Mouse (Mus musculus): ENCODE measurements around the gene Gkn3. TPM values are rescaled to one million over a fixed set of nuclear protein-coding genes. Genes with fewer than 3 reads are reported as not detected.

The Gkn3 gene
- polyA plus RNA-seq, 1 experiment from 2014 or later, result not detected

- no peaks in the 10 kb centered on the region for H3K36me3 ChIP-seq (ENCODE audit: control insufficient read depth, insufficient read depth, low read length)
- ATAC-seq (ENCODE audit: low FRiP score, low TSS enrichment) (no peak), DNase-seq (peak; percentile 73)
- 6% methylated on average over 11 of the region's 11 CpGs for WGBS
- peak overlapping the region; percentile 62 for H3K9ac ChIP-seq (replicated peaks; ENCODE audit: low read length)
- H3K4me2 ChIP-seq (ENCODE audit: low read length), result peak overlapping the region; percentile 86
- 0 out of 2 replicates have a peak, but pooled peaks cover 7% of the 10 kb centered on the region for H3K27me3 ChIP-seq (ENCODE audit: control insufficient read depth, insufficient read depth, low read length)
- peak overlapping the region; percentile 62 for H3K4me3 ChIP-seq (replicated peaks; ENCODE audit: low read depth, low read length)
- peaks cover 16% of the 10 kb centered on the region for H3K4me1 ChIP-seq (ENCODE audit: control insufficient read depth, insufficient read depth, low read length)
- no peaks in the 10 kb centered on the region for H3K9me3 ChIP-seq (ENCODE audit: control insufficient read depth, low read length)
- H3K27ac ChIP-seq (replicated peaks; ENCODE audit: low read depth, low read length), result 0 out of 2 replicates have a peak overlapping the region, but pooled peaks have one; percentile 1
Measured at GRCm38 (mm10) chr6:87334361-87335090, 54.2 kb downstream of the Gkn3 start.

Other genes with a start within 250 kb of the Gkn3 start
- gene Antxr1, start 53.1 kb downstream of the Gkn3 start, polyA plus RNA-seq (2014; fragmentation: Nextera tagmentation; extraction: Ambion mirVana), result 2.7 and 3.6 TPM in 2 replicates
- not detected in 2 replicates for gene Gkn1, start 38.0 kb downstream of the Gkn3 start, polyA plus RNA-seq (2014; fragmentation: Nextera tagmentation; extraction: Ambion mirVana)
- gene Gkn2, start 15.6 kb downstream of the Gkn3 start, polyA plus RNA-seq (2014; fragmentation: Nextera tagmentation; extraction: Ambion mirVana), result not detected in 2 replicates
- gene Bmp10, start 40.1 kb upstream of the Gkn3 start, polyA plus RNA-seq (2014; fragmentation: Nextera tagmentation; extraction: Ambion mirVana), result not detected in 2 replicates
- gene Arhgap25, start 144.3 kb upstream of the Gkn3 start, polyA plus RNA-seq (2014; fragmentation: Nextera tagmentation; extraction: Ambion mirVana), result 1.1 and 2.4 TPM in 2 replicates
- 1.00 and 1.5 TPM in 2 replicates for gene Prokr1, start 201.8 kb upstream of the Gkn3 start, polyA plus RNA-seq (2014; fragmentation: Nextera tagmentation; extraction: Ambion mirVana)

Measured in midbrain, embryonic 14.5 days (tissue).